In genomic region chr10:69907795-69908764, GRCm38 (mm10) we compare ENCODE assay signal across 12 mouse cellular contexts.
DNase-seq lines count a peak whose midpoint lies in the region; ATAC-seq lines count a peak whose summit lies in the region.
"Had no signal": no experiment of that assay in that cellular context is flagged by ENCODE, and none has a peak within 500 bp of the region (broad histone marks: within the 10 kb centered on the region; RNA-seq: fewer than 3 reads in every experiment).

No protein-coding gene starts in this region.

- H3K27me3 ChIP-seq in heart, embryonic 12.5 days (replicated peaks), result no peaks in the 10 kb centered on the region
- H3K27me3 ChIP-seq: embryonic facial prominence, embryonic 15.5 days; limb, embryonic 13.5 days; neural tube, embryonic 15.5 days had no signal

- ATAC-seq in heart, embryonic 12.5 days (ENCODE audit: insufficient number of reproducible peaks, low FRiP score), result peak; percentile 98
- ATAC-seq: inflammation-experienced regulatory T-cells, adult 6 months had no signal

- 59% methylated on average over 12 of the region's 12 CpGs for WGBS in heart, embryonic 12.5 days

- DNase-seq in heart, postnatal 4 days, result no peak
- DNase-seq in spleen, postnatal 36 days (ENCODE audit: low spot score in 2 of 2), result peak; percentile 7 to 27
- DNase-seq in spleen, adult 18-20 months, result no peak
- peak; percentile 93 for DNase-seq in liver
- DNase-seq in yolk sac, embryonic 10.5 days (ENCODE audit: low spot score), result peak; percentile 44
- no peak for DNase-seq in urinary bladder, postnatal 14 days (ENCODE audit: low spot score)
- DNase-seq in gastrocnemius, postnatal 4 days (ENCODE audit: low spot score in 2 of 2), result no peak

- no peaks in the 10 kb centered on the region for H3K9me3 ChIP-seq in heart, embryonic 12.5 days (replicated peaks)
- H3K9me3 ChIP-seq: embryonic facial prominence, embryonic 15.5 days; limb, embryonic 13.5 days; neural tube, embryonic 15.5 days had no signal

- no peak overlapping the region for H3K4me2 ChIP-seq in heart, embryonic 12.5 days
- H3K4me2 ChIP-seq: embryonic facial prominence, embryonic 15.5 days; limb, embryonic 13.5 days; neural tube, embryonic 15.5 days had no signal

- H3K9ac ChIP-seq in heart, embryonic 12.5 days, result no peak overlapping the region
- H3K9ac ChIP-seq: embryonic facial prominence, embryonic 15.5 days; limb, embryonic 13.5 days; neural tube, embryonic 15.5 days had no signal

- no peak overlapping the region for H3K4me3 ChIP-seq in heart, embryonic 12.5 days
- H3K4me3 ChIP-seq: embryonic facial prominence, embryonic 15.5 days; limb, embryonic 13.5 days; neural tube, embryonic 15.5 days had no signal

- H3K27ac ChIP-seq in heart, embryonic 12.5 days (ENCODE audit: poor library complexity, severe bottlenecking), result no peak overlapping the region
- H3K27ac ChIP-seq: embryonic facial prominence, embryonic 15.5 days; limb, embryonic 13.5 days; neural tube, embryonic 15.5 days had no signal

- peaks cover 17% of the 10 kb centered on the region for H3K4me1 ChIP-seq in heart, embryonic 12.5 days (replicated peaks)
- H3K4me1 ChIP-seq: embryonic facial prominence, embryonic 15.5 days; limb, embryonic 13.5 days; neural tube, embryonic 15.5 days had no signal

- peaks cover under 1% of the 10 kb centered on the region for H3K36me3 ChIP-seq in heart, embryonic 12.5 days
- H3K36me3 ChIP-seq: embryonic facial prominence, embryonic 15.5 days; limb, embryonic 13.5 days had no signal

Comparison
In these comparisons a context has a peak if more than half of its experiments do, and no peak if none do; other contexts are left out.
1. DNase-seq: peak in spleen, postnatal 36 days (2 of 2), liver (single experiment) and yolk sac, embryonic 10.5 days (single experiment); none in heart, postnatal 4 days (single experiment), spleen, adult 18-20 months (0 of 2), urinary bladder, postnatal 14 days (single experiment) and gastrocnemius, postnatal 4 days (0 of 2).